ENCODE assay signal across 19 mouse cellular contexts in the genomic region with DNA sequence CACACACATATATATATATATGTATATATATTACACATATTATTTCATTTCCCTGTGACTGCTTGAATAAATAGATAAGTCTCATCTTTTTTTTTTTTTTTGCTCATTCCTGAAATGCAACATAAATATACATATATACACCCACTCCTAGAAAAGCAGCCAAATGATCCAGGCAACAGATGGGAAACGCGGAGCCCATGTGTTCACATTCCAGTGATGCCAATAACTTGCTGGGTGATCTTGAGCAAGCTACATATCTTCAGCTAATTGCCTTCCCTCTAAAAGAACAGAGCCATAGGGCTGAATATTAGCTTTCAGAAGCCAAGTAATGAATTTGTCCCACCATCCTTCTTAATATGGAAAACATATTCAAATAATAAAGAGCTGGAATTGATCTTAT. TPM values are rescaled to one million over a fixed set of nuclear protein-coding genes. Genes with fewer than 3 reads are reported as not detected.
DNase-seq lines count a peak whose midpoint lies in the region; TF ChIP-seq lines count a peak whose summit lies in the region.
"Had no signal": no experiment of that assay in that cellular context is flagged by ENCODE, and none has a peak within 500 bp of the region (broad histone marks: within the 10 kb centered on the region; RNA-seq: fewer than 3 reads in every experiment).

No protein-coding gene starts in this region.

- TF ChIP-seq CTCF in brain, embryonic 14.5 days (IDR thresholded peaks at IDR 0.05; ENCODE audit: borderline replicate concordance, extremely low read depth, insufficient read depth, insufficient read length): no peak

- no peak for TF ChIP-seq POLR2A in brain, embryonic 14.5 days (IDR thresholded peaks at IDR 0.05; ENCODE audit: borderline replicate concordance, extremely low read depth, insufficient read depth, insufficient read length, poor library complexity, severe bottlenecking)

- DNase-seq in cerebellum, postnatal 10 days: peak; percentile 77 to 78
- no peak for DNase-seq in cerebellum, adult 18-20 months
- peak; percentile 88 for DNase-seq in brain, embryonic 14.5 days (ENCODE audit: low read depth)
- peak; percentile 86 for DNase-seq in layer of hippocampus, adult 9-10 months (ENCODE audit: low spot score)
- peak; percentile 71 to 74 for DNase-seq in left cerebral cortex, postnatal 36 days (ENCODE audit: low spot score in 2 of 2)
- DNase-seq in heart, postnatal 25 days (ENCODE audit: low spot score): no peak
- no peak for DNase-seq in adrenal gland, adult 8-10 months
- DNase-seq in gastrocnemius, postnatal 4 days (ENCODE audit: low spot score in 2 of 2): no peak
- DNase-seq: adrenal gland, adult 2 months; cerebellum, adult 9-10 months; heart, adult 11 months; heart, postnatal 4 days; thymus, adult 2 months had no signal

- intact Hi-C loops in left cerebral cortex, postnatal 36 days (cut with DNase I): no loop called here
- intact Hi-C loops in heart, postnatal 25 days (cut with DNase I): no loop called here

RNA-seq across cellular contexts. Expression of gene 4921530L21Rik, which starts 32.2 kb away (rescaled TPM):
- polyA plus RNA-seq in brain, embryonic 14.5 days (2012; rRNA removed): not detected in 2 replicates
- total RNA-seq in left cerebral cortex, postnatal 36 days (2021): under 1 TPM in 1 of 2 experiments, not detected in 1; 0.37 TPM
- not detected for total RNA-seq in heart, postnatal 25 days (2021)
- not detected for total RNA-seq in adrenal gland, adult 8-10 months (2022)
- not detected for total RNA-seq in gastrocnemius, postnatal 4 days (2021)
- total RNA-seq: adrenal gland, adult 2 months; heart, postnatal 4 days; liver, adult 2 months; megakaryocyte progenitor cell, adult 5-6 weeks had no signal
- polyA plus RNA-seq: adrenal gland, adult 2 months; G1E; kidney, embryonic 15.5 days; liver, adult 2 months; neural tube, embryonic 12.5 days; spleen, adult 2 months; thymus, adult 2 months had no signal

Comparison
In these comparisons a context has a peak if more than half of its experiments do, and no peak if none do; other contexts are left out.
1. DNase-seq: peak in cerebellum, postnatal 10 days (2 of 2), brain, embryonic 14.5 days (single experiment), layer of hippocampus, adult 9-10 months (single experiment) and left cerebral cortex, postnatal 36 days (2 of 2); none in cerebellum, adult 18-20 months (0 of 2), heart, postnatal 25 days (single experiment), adrenal gland, adult 8-10 months (single experiment) and gastrocnemius, postnatal 4 days (0 of 2).